Mouse (Mus musculus): ENCODE measurements around the gene Krtap28-13. TPM values are rescaled to one million over a fixed set of nuclear protein-coding genes. Genes with fewer than 3 reads are reported as not detected.

Krtap28-13 gene
- not detected for polyA plus RNA-seq (2014; fragmentation: Illumina TruSeq; extraction: RNeasy Lipid Tissue Mini Kit (QIAGEN cat#74804); ENCODE audit: insufficient read depth, low read depth, low replicate concordance)

GRCm38 (mm10) chr1:83060643-83061042, at the start of gene Krtap28-13:
Krtap28-13 (plus strand) TSS chr1:83060930.

DNA sequence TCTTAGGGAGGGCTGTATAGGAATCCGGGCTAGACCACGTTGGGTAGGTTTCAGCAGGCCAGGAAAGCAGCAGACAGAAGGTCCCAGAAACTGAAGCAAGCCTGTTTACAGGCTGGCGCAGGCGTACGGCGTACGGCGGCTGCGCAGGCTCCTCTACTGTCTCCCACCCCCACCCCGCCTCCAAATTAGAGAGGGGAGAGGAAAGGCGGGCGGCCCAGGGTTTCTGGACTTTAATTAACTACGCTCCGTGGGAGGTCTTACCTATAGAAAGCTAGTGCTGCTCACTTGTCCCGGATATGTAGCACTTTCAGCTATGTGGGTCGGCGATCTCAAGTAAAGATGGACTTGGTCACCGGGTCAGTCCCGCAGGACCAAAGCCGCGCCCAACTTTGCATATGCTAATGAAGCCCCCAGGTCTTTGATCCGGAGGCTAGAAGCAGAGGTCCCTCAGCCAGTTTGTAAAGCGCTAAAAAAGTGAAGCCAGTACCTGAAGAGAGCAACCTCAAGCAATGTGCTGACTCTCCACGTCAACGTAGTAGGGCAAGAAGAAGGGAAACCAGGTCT, 22.5 kb upstream of the Krtap28-13 start, which contains the start of gene Slc19a3:
Gene Slc19a3, minus strand, starts transcription at position 340 of the 564 bp plus-strand sequence.

DNA sequence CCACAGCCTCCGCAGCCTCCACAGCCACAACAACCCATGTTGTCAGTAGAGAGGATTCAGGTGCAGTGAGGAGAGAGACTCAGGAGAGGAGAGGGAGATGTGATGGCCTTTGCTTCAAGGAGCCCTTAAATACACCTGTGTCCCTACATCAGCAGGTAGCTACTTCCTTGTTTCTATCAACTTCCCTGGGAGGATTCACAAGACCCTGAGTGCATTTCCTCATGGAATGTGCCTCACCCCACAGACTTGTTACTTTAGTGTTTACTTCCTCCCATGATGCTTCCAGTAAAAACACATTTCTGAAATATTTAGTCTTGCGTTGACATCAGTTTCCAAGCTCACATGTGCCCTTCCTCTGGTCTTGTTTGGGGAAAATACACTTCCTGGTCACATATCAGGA, 18.4 kb upstream of the Krtap28-13 start, which contains the start of gene Krtap28-10:
Gene Krtap28-10, minus strand, starts transcription at position 101 of the 400 bp plus-strand sequence.

GRCm38 (mm10) chr1:83044882-83045427, 15.8 kb upstream of the Krtap28-13 start, which contains the start of gene Gm47969:
Gm47969 (plus strand) TSS chr1:83044932.

DNA sequence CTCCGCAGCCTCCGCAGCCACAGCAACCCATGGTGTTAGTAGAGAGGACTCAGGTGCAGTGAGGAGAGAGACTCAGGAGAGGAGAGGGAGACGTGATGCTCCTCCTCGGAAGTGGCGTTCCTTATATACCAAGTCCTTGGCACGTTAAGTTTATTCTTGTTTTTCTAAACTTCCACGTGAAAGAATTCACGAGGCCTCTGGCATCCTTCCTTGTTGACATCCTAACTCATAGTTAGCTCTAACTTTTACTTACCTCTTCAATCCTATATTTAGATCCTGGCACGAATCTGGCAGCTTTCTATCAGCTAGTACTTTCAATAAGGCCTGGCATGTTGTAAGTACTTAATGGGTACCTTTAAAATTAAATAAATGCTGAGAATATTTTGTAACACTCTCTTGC, 1.5 kb upstream of the Krtap28-13 start, which contains the start of gene A030005K14Rik:
Gene A030005K14Rik, minus strand, starts transcription at position 101 of the 400 bp plus-strand sequence.

Other genes with a start within 250 kb of the Krtap28-13 start
- gene Agfg1, start 221.4 kb upstream of the Krtap28-13 start, polyA plus RNA-seq (2014; fragmentation: Illumina TruSeq; extraction: RNeasy Lipid Tissue Mini Kit (QIAGEN cat#74804); ENCODE audit: insufficient read depth, low read depth, low replicate concordance) = 30.7 TPM
- not detected for gene A030005L19Rik, start 147.6 kb upstream of the Krtap28-13 start, polyA plus RNA-seq (2014; fragmentation: Illumina TruSeq; extraction: RNeasy Lipid Tissue Mini Kit (QIAGEN cat#74804); ENCODE audit: insufficient read depth, low read depth, low replicate concordance)
- not detected for gene A030014E15Rik, start 136.0 kb upstream of the Krtap28-13 start, polyA plus RNA-seq (2014; fragmentation: Illumina TruSeq; extraction: RNeasy Lipid Tissue Mini Kit (QIAGEN cat#74804); ENCODE audit: insufficient read depth, low read depth, low replicate concordance)
- gene Gm6217, start 129.5 kb upstream of the Krtap28-13 start, polyA plus RNA-seq (2014; fragmentation: Illumina TruSeq; extraction: RNeasy Lipid Tissue Mini Kit (QIAGEN cat#74804); ENCODE audit: insufficient read depth, low read depth, low replicate concordance) = not detected
- gene A030003K21Rik, start 117.5 kb upstream of the Krtap28-13 start, polyA plus RNA-seq (2014; fragmentation: Illumina TruSeq; extraction: RNeasy Lipid Tissue Mini Kit (QIAGEN cat#74804); ENCODE audit: insufficient read depth, low read depth, low replicate concordance) = not detected
- gene Gm7544, start 104.9 kb upstream of the Krtap28-13 start, polyA plus RNA-seq (2014; fragmentation: Illumina TruSeq; extraction: RNeasy Lipid Tissue Mini Kit (QIAGEN cat#74804); ENCODE audit: insufficient read depth, low read depth, low replicate concordance) = not detected
- not detected for gene Gm47955, start 100.6 kb upstream of the Krtap28-13 start, polyA plus RNA-seq (2014; fragmentation: Illumina TruSeq; extraction: RNeasy Lipid Tissue Mini Kit (QIAGEN cat#74804); ENCODE audit: insufficient read depth, low read depth, low replicate concordance)
- gene Gm47959, start 60.4 kb upstream of the Krtap28-13 start, polyA plus RNA-seq (2014; fragmentation: Illumina TruSeq; extraction: RNeasy Lipid Tissue Mini Kit (QIAGEN cat#74804); ENCODE audit: insufficient read depth, low read depth, low replicate concordance) = not detected
- 2.5 TPM for gene Slc19a3, start 22.5 kb upstream of the Krtap28-13 start, polyA plus RNA-seq (2014; fragmentation: Illumina TruSeq; extraction: RNeasy Lipid Tissue Mini Kit (QIAGEN cat#74804); ENCODE audit: insufficient read depth, low read depth, low replicate concordance)
- gene Krtap28-10, start 18.4 kb upstream of the Krtap28-13 start, polyA plus RNA-seq (2014; fragmentation: Illumina TruSeq; extraction: RNeasy Lipid Tissue Mini Kit (QIAGEN cat#74804); ENCODE audit: insufficient read depth, low read depth, low replicate concordance) = not detected
- gene Gm47969, start 16.0 kb upstream of the Krtap28-13 start, polyA plus RNA-seq (2014; fragmentation: Illumina TruSeq; extraction: RNeasy Lipid Tissue Mini Kit (QIAGEN cat#74804); ENCODE audit: insufficient read depth, low read depth, low replicate concordance) = 0.33 TPM
- gene A030005K14Rik, start 1.6 kb upstream of the Krtap28-13 start, polyA plus RNA-seq (2014; fragmentation: Illumina TruSeq; extraction: RNeasy Lipid Tissue Mini Kit (QIAGEN cat#74804); ENCODE audit: insufficient read depth, low read depth, low replicate concordance) = not detected
- gene Ccl20, start 55.8 kb downstream of the Krtap28-13 start, polyA plus RNA-seq (2014; fragmentation: Illumina TruSeq; extraction: RNeasy Lipid Tissue Mini Kit (QIAGEN cat#74804); ENCODE audit: insufficient read depth, low read depth, low replicate concordance) = 1.2 TPM
- gene Daw1, start 98.8 kb downstream of the Krtap28-13 start, polyA plus RNA-seq (2014; fragmentation: Illumina TruSeq; extraction: RNeasy Lipid Tissue Mini Kit (QIAGEN cat#74804); ENCODE audit: insufficient read depth, low read depth, low replicate concordance) = 3.6 TPM